Mouse (Mus musculus): ENCODE measurements at regions not wholly inside any gene's neighbourhood (a gene's known extent, or its start where the extent isn't known, plus 50 kb on each side); places are given as distances from the start of the nearest gene placed in this dataset.

- no peaks in the 10 kb centered on the region for H3K36me3 ChIP-seq (replicated peaks)
- no peak overlapping the region for H3K27ac ChIP-seq
- no peaks in the 10 kb centered on the region for H3K4me1 ChIP-seq
- H3K27me3 ChIP-seq (replicated peaks) = no peaks in the 10 kb centered on the region
- WGBS = 76% methylated on average over 4 of the region's 4 CpGs
- no peaks in the 10 kb centered on the region for H3K9me3 ChIP-seq
- H3K9ac ChIP-seq = no peak overlapping the region
- no peak overlapping the region for H3K4me3 ChIP-seq
- H3K4me2 ChIP-seq = no peak overlapping the region
- ATAC-seq (replicated peaks) = no peak
Measured at GRCm38 (mm10) chr12:94217906-94218305, 1474.1 kb upstream of the Flrt2 start.

GRCm38 (mm10) chr12:94229894-94230293 lies 1462.1 kb upstream of the Flrt2 start:
- no peaks in the 10 kb centered on the region for H3K9me3 ChIP-seq
- H3K4me2 ChIP-seq = no peak overlapping the region
- H3K4me1 ChIP-seq = no peaks in the 10 kb centered on the region
- no peak overlapping the region for H3K27ac ChIP-seq
- 82% methylated on average over 4 of the region's 4 CpGs for WGBS
- no peaks in the 10 kb centered on the region for H3K27me3 ChIP-seq (replicated peaks)
- ATAC-seq (replicated peaks) = no peak
- no peak overlapping the region for H3K4me3 ChIP-seq
- H3K9ac ChIP-seq = no peak overlapping the region
- no peaks in the 10 kb centered on the region for H3K36me3 ChIP-seq (replicated peaks)

GRCm38 (mm10) chr12:94245366-94245765 lies 1446.7 kb upstream of the Flrt2 start:
- H3K4me1 ChIP-seq = no peaks in the 10 kb centered on the region
- no peaks in the 10 kb centered on the region for H3K36me3 ChIP-seq (replicated peaks)
- WGBS = 73% methylated on average over 2 of the region's 2 CpGs
- H3K27ac ChIP-seq = no peak overlapping the region
- H3K9ac ChIP-seq = no peak overlapping the region
- ATAC-seq (replicated peaks) = no peak
- H3K4me3 ChIP-seq = no peak overlapping the region
- no peaks in the 10 kb centered on the region for H3K9me3 ChIP-seq
- no peaks in the 10 kb centered on the region for H3K27me3 ChIP-seq (replicated peaks)
- H3K4me2 ChIP-seq = no peak overlapping the region

- no peak for ATAC-seq (replicated peaks)
- H3K36me3 ChIP-seq (replicated peaks) = no peaks in the 10 kb centered on the region
- no peak overlapping the region for H3K4me2 ChIP-seq
- H3K27ac ChIP-seq = no peak overlapping the region
- no peaks in the 10 kb centered on the region for H3K4me1 ChIP-seq
- H3K4me3 ChIP-seq = no peak overlapping the region
- H3K9me3 ChIP-seq = no peaks in the 10 kb centered on the region
- H3K27me3 ChIP-seq (replicated peaks) = no peaks in the 10 kb centered on the region
- H3K9ac ChIP-seq = no peak overlapping the region
Measured at GRCm38 (mm10) chr12:94247362-94247761, 1444.7 kb upstream of the Flrt2 start.

- no peak overlapping the region for H3K4me2 ChIP-seq
- no peak overlapping the region for H3K4me3 ChIP-seq
- 66% methylated on average over 8 of the region's 8 CpGs for WGBS
- no peaks in the 10 kb centered on the region for H3K36me3 ChIP-seq (replicated peaks)
- no peaks in the 10 kb centered on the region for H3K27me3 ChIP-seq (replicated peaks)
- no peaks in the 10 kb centered on the region for H3K9me3 ChIP-seq
- ATAC-seq (replicated peaks) = no peak
- H3K4me1 ChIP-seq = no peaks in the 10 kb centered on the region
- no peak overlapping the region for H3K27ac ChIP-seq
- H3K9ac ChIP-seq = no peak overlapping the region
Measured at GRCm38 (mm10) chr12:94252957-94253633, 1438.9 kb upstream of the Flrt2 start.

GRCm38 (mm10) chr12:94280946-94281345 lies 1411.1 kb upstream of the Flrt2 start:
- Histone ChIP-seq H3K9me3 (no peaks in the 10 kb centered on the region), H3K27me3 (replicated peaks) (no peaks in the 10 kb centered on the region), H3K4me1 (no peaks in the 10 kb centered on the region), H3K27ac (no peak overlapping the region), H3K9ac (no peak overlapping the region), H3K36me3 (replicated peaks) (no peaks in the 10 kb centered on the region), H3K4me3 (no peak overlapping the region), H3K4me2 (no peak overlapping the region)
- WGBS = 81% methylated on average over 2 of the region's 2 CpGs
- no peak for ATAC-seq (replicated peaks)

- WGBS = 93% methylated on average over 3 of the region's 3 CpGs
- H3K36me3 ChIP-seq (replicated peaks) = no peaks in the 10 kb centered on the region
- no peak overlapping the region for H3K4me3 ChIP-seq
- no peak overlapping the region for H3K4me2 ChIP-seq
- H3K27ac ChIP-seq = no peak overlapping the region
- ATAC-seq (replicated peaks) = no peak
- no peaks in the 10 kb centered on the region for H3K27me3 ChIP-seq (replicated peaks)
- H3K9me3 ChIP-seq = no peaks in the 10 kb centered on the region
- no peak overlapping the region for H3K9ac ChIP-seq
- no peaks in the 10 kb centered on the region for H3K4me1 ChIP-seq
Measured at GRCm38 (mm10) chr12:94282931-94283330, 1409.1 kb upstream of the Flrt2 start.

- no peak for ATAC-seq (replicated peaks)
- H3K36me3 ChIP-seq (replicated peaks) = no peaks in the 10 kb centered on the region
- H3K9ac ChIP-seq = no peak overlapping the region
- H3K4me1 ChIP-seq = no peaks in the 10 kb centered on the region
- H3K4me3 ChIP-seq = no peak overlapping the region
- no peak overlapping the region for H3K27ac ChIP-seq
- no peaks in the 10 kb centered on the region for H3K9me3 ChIP-seq
- no peak overlapping the region for H3K4me2 ChIP-seq
- H3K27me3 ChIP-seq (replicated peaks) = no peaks in the 10 kb centered on the region
- 83% methylated on average over 3 of the region's 3 CpGs for WGBS
Measured at GRCm38 (mm10) chr12:94283572-94283971, 1408.5 kb upstream of the Flrt2 start.

GRCm38 (mm10) chr12:94297864-94298263 lies 1394.2 kb upstream of the Flrt2 start:
- no peaks in the 10 kb centered on the region for H3K4me1 ChIP-seq
- H3K27me3 ChIP-seq (replicated peaks) = no peaks in the 10 kb centered on the region
- 94% methylated on average over 5 of the region's 5 CpGs for WGBS
- no peaks in the 10 kb centered on the region for H3K9me3 ChIP-seq
- H3K4me2 ChIP-seq = no peak overlapping the region
- no peak overlapping the region for H3K9ac ChIP-seq
- H3K4me3 ChIP-seq = no peak overlapping the region
- no peaks in the 10 kb centered on the region for H3K36me3 ChIP-seq (replicated peaks)
- H3K27ac ChIP-seq = no peak overlapping the region
- ATAC-seq (replicated peaks) = no peak

- Histone ChIP-seq H3K27me3 (replicated peaks) (no peaks in the 10 kb centered on the region), H3K36me3 (replicated peaks) (no peaks in the 10 kb centered on the region), H3K4me2 (no peak overlapping the region), H3K27ac (no peak overlapping the region), H3K4me3 (no peak overlapping the region), H3K9ac (no peak overlapping the region), H3K9me3 (no peaks in the 10 kb centered on the region), H3K4me1 (no peaks in the 10 kb centered on the region)
- ATAC-seq (replicated peaks) = no peak
- 90% methylated on average over 5 of the region's 5 CpGs for WGBS
Measured at GRCm38 (mm10) chr12:94332351-94332750, 1359.7 kb upstream of the Flrt2 start.

- Histone ChIP-seq H3K4me3 (no peak overlapping the region), H3K9me3 (no peaks in the 10 kb centered on the region), H3K9ac (no peak overlapping the region), H3K4me1 (no peaks in the 10 kb centered on the region), H3K27me3 (replicated peaks) (no peaks in the 10 kb centered on the region), H3K36me3 (replicated peaks) (no peaks in the 10 kb centered on the region), H3K4me2 (no peak overlapping the region), H3K27ac (no peak overlapping the region)
- 91% methylated on average over 3 of the region's 3 CpGs for WGBS
- no peak for ATAC-seq (replicated peaks)
Measured at GRCm38 (mm10) chr12:94334671-94335070, 1357.4 kb upstream of the Flrt2 start.

GRCm38 (mm10) chr12:94349623-94350156 lies 1342.3 kb upstream of the Flrt2 start:
- no peak overlapping the region for H3K4me3 ChIP-seq
- no peaks in the 10 kb centered on the region for H3K36me3 ChIP-seq (replicated peaks)
- H3K9ac ChIP-seq = no peak overlapping the region
- no peak overlapping the region for H3K4me2 ChIP-seq
- H3K4me1 ChIP-seq = no peaks in the 10 kb centered on the region; the same call in 1 of the 2 replicates
- no peak overlapping the region for H3K27ac ChIP-seq
- H3K27me3 ChIP-seq (replicated peaks) = no peaks in the 10 kb centered on the region
- WGBS = 27% methylated on average over 7 of the region's 7 CpGs
- ATAC-seq (replicated peaks) = no peak
- H3K9me3 ChIP-seq = no peaks in the 10 kb centered on the region

GRCm38 (mm10) chr12:94364269-94364668 lies 1327.8 kb upstream of the Flrt2 start:
- WGBS = 68% methylated on average over 6 of the region's 6 CpGs
- Histone ChIP-seq H3K4me1 (no peaks in the 10 kb centered on the region), H3K9me3 (no peaks in the 10 kb centered on the region), H3K27ac (no peak overlapping the region), H3K36me3 (replicated peaks) (no peaks in the 10 kb centered on the region), H3K9ac (no peak overlapping the region), H3K4me3 (no peak overlapping the region), H3K27me3 (replicated peaks) (no peaks in the 10 kb centered on the region), H3K4me2 (no peak overlapping the region)
- ATAC-seq (replicated peaks) = no peak

Data from midbrain, embryonic 15.5 days (tissue).